Mouse (Mus musculus) CH12F3 (cell line): Measurements from ENCODE around the gene Rps6ka1.

Experiments used
- in situ Hi-C: fragments of 300-500 bp; cut with MboI; formaldehyde crosslinking; loops from 2 replicates; pipeline ENCODE4 v1.14.3; 2020; ENCODE audit warnings: low sequenced_read_pairs

Gene Rps6ka1

DNA sequence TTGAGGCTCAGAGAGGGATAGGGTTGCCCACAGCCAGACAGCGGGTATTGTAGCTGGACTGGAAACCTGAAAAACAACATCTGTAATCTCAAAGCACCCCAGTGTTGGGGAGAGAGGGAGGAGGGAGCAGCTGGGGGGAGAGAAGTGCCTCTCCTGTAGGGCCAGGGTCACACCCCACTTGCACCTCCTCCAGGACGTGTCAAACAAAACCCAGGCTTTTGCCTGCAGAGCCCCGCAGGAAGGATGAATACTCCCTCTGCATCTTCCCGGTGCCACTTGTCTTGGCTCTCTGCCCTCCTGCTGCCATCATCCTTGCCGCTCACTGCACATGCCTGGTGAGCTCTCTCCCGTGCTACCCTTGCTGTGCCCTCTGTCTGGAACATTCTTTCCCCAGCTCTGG is 10.6 kb upstream of the Rps6ka1 start:
- in situ Hi-C loops: no loop called here

DNA sequence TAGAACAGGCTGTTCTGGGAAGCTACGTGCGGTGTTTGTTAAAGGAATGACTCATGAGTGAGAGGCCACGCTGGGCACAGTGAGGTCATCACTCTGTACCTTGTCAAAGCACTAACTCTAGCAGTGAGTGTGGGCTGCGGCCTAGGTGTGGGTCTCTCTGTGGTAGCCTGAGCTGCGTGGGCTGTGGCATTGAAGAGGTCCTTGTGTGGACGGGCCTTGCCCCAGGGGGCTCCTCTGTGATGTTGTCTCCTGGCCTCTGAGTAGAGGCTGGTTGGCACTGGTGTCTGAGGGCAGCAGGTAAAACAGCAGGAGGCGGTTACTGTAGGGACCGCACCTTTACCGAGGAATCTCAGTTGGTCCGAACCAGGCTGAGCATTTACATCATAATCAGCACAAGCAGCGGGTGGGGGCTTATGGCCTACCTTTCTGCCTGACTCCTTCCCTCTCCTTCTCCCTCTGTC is 9.9 kb upstream of the Rps6ka1 start:
- in situ Hi-C loops: no loop called here

DNA sequence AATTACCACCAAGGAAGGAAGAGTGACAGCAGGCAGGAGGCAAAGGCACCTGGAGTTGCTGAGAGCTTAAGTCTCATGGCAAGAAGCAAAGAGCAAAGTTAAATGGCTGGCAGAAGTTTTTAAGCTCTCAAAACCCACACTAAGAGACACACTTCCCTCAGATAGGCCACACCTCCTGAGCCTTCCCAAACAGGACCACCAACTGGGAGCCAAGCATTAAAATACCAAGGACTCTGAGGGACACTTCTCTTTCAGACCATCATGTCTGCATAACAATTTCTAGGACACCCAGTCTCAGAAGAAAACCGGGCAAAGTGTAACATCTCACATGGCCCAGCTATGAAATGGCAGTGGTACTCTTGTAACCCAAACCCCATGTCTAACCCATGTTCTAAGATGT is 9.4 kb upstream of the Rps6ka1 start:
- in situ Hi-C loops: no loop called here

DNA sequence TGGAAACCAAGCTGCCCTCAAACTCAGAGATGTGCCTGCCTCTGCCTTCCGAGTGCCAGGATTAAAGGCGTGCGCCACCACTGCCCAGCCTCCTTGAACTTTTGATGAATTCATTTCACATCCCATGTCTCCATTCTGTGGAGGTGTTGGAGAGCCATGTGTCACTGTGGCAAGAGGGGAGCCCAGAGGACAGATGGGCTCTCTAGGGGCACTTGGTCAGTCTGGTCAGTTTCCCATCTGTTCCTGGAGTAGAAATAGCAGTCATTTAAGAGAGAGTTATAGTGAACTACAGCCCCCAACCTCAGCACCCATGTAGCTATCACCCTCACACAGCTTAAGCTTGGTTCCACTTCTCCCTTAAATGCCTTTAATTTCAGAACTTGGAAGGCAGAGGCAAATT is 8.4 kb upstream of the Rps6ka1 start:
- in situ Hi-C loops: no loop called here

DNA sequence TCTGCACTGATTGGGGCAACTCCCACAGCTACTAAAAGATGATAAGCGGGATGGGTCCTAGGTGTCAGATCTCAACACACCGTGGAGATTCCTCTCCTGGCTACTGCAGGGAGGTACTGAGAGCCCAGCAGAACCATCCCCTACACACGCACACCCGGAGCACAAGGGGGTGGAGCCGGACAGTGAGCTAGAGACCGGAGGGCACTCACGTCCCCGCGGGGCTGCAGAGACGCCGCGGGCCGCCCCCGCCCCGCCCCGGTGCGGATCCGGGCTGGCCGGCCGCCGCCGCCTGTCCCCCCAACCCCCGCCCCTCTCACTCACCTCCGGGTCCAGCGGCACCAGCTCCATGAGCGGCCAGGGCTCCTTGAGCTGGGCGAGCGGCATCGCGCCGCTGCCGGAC is 348 bp downstream of the Rps6ka1 start:
- in situ Hi-C loops: no loop called here

DNA sequence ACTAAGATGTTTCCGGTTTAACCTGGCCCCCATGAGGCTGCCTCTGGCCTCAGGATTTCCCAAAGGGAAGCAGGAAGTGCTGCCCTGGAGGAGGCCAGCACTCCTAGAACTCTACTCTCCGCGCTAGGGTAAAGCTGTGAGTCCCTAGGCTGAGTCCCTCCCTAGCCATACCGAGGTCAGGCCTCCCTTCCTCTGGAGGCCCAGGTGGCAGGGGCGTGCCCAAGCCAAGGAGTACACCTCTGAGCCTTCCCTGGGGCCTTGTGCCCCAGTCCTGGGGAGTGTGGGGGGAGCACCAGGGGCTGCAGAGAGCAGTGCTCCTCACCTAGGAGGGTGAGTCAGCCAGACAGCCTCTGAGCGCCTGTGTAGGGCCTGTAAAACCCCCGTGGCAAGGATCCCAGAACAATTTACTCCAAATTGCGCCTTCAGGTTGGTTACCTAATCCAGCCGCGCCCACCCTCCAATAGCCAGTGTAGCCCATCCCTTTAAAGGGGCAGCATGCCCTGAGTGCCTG is 1.6 kb downstream of the Rps6ka1 start:
- in situ Hi-C loops: no loop called here

DNA sequence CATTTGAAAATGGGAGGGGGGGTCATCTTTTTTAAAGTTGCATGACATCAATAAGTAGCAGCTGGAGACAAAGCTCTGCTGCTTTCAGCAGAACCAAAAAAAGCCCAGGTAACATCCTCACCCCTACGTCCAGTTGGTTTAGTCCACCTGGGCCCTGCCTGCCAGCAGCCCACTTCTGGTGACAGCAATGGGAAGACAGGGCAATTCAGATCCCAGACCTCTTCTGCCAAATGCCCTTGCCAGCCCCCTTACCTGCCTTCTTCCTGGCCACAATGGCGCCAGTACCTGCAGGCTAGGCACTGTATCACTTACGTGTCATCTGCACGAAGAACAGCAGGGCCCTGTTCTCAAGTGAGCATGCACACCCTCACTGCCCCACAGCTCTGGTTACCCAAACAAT is 2.3 kb downstream of the Rps6ka1 start:
- in situ Hi-C loops: no loop called here

DNA sequence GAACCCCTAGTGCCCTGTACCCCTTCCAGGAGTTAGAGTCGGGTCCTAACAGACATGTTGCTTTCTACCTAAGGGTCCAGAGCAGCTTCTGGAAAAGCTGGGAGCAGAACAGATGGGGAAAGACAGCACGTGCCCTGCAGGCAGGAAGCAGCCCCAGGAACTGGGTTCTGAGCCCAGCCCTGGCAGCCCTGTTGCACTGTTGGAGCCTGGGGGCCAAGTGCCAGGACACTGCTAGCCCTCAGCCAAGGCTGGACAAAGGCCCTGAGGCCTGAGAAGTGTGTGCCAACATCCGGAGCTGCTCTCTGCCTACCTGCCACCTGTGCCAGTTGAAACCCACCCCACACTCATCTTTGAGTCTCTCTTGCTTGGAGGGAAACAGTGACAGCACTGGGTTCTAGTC is 2.7 kb downstream of the Rps6ka1 start:
- in situ Hi-C loops: no loop called here

DNA sequence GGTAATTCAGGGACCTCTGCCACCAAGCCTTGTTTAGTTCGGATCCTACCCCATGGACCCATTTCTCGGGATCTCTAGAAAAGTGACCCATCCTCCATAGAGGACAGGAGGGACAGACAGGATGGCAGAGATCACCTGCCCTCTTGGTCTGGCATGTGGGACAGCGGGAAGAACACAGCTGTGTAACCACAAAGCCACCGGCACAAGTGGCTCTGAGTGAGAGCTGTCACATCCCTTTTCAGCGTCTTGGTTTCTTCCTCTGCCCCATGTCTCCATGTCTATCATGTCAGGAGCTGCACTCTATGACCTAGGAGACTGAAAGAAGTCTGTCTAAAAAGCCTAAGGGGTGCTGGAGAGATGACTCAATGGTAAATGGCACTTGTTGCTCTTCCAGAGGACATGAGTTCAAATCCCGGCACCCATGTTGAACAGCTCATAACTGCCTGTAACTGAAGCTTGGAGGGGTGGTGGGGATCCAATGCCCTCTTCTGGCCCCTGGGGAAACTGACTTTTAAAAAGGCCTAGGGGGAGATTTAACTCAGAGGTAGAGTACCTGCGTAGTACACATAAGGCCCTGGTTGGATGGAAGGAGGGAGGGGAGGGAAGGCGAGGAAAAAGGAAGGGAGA is 3.4 kb downstream of the Rps6ka1 start:
- in situ Hi-C loops: no loop called here

DNA sequence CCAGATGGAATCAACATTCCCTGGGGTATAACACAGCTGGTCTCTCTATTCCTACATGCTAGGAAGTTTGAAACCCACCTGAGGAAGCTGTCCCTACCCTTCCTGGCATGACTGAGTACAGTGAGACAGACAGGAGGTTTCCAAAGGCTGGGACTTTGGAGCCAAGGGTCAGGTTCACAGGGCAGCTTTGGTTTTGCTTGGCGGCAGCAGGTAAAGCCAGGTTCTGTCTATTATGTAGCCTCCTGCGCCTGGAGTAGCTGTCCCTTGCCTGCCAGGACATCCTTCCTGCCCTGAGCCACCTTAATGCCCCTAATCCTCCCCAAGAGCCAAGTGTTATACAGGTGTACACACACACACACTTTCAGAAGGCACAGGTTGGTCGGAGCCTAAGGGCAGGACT is 5.7 kb downstream of the Rps6ka1 start:
- in situ Hi-C loops: no loop called here

DNA sequence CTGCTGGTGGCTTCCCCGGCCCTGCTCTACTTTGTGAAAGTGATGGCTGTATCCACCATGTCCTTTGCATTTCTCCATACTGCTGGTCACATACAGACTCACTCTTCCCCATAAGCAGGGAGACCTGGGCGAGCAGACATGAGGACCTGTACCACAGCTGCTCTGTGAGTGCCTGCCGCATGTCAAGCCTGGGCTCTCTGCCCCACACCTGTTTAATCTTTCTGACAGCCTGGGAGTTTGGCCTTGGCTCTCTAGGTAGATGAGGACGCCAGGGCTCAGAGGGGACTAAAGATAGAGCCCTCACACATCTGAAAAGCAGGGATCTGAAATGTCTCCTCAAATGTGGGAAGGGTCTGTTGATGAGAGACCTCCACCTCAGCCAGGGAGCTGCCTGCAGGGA is 6.2 kb downstream of the Rps6ka1 start:
- in situ Hi-C loops: no loop called here

DNA sequence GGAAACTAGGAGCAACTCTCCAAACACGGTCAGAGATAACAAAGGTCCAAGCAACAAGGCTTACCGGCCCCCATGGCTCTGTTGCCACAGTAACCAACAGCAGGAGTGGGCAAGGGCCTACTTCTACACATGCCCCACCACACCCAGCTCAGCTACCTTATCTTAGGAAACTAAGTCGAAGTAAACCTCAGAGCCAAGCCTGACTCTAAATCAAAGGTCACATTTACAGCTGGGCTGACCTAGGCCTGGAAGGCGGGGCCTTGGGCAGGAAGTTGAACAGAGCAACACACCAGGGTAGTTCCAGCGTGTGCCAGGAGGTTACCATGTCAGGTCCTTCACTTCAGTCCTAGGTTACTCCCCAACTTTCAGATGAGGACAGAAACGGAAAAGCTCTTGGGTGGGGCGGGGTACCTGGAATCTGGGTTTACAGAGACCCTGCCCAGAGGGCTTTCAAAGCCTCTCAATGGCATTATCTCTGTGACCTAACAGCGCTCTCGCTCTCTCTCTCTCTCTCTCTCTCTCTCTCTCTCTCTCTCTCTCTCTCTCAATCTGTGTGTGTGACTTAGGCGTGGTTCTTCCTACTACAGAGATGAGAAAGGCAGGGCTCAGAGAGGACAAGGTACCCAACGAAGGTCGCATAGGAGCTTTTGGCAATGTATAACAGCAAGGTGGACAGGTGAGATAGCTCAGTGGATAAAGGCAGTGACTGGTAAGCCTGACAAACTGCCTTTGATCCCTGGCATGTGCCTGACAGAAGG is 8.3 kb downstream of the Rps6ka1 start:
- in situ Hi-C loops: no loop called here

DNA sequence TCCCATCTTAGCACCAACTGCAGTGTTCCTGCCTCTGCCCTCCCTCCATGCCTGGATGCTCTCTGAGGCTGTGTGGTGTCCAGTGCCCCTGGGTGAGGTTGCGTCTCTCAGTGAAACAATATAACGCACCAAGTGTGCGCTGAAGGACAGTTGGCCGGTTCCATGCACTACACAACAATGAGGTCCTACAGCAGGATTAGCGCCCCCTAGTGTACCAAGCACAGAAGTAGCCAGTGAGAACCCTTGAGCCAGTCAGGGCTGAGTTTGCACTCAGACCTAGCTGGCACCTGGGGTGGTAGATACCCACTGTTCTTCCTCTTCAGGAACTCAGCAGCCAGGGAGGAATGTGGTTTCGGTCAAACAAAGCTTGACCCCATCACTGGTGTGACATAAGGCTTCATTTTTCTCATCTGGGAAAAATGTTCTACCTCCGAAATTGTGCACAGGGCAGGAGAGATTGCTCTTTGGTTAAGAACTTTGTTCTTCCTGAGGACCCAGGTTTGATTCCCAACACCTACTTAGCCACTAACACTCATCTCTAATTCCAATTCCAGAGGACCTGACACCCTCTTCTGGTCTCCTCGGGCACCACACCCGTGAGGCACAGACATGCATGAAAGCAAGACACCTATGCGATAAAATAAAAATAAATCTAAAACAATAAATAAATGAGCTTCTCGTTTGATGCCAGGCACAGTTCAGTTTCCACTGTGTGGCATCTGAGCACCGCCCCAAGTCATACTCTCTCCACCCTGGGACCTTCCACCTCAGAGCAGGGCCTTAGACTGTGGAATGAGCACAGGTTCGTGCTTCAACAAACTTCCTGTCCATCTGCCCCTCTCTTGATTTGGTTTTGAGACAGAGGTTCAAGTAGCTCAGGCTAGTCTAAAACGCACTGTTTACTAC is 9.5 kb downstream of the Rps6ka1 start:
- in situ Hi-C loops: no loop called here

DNA sequence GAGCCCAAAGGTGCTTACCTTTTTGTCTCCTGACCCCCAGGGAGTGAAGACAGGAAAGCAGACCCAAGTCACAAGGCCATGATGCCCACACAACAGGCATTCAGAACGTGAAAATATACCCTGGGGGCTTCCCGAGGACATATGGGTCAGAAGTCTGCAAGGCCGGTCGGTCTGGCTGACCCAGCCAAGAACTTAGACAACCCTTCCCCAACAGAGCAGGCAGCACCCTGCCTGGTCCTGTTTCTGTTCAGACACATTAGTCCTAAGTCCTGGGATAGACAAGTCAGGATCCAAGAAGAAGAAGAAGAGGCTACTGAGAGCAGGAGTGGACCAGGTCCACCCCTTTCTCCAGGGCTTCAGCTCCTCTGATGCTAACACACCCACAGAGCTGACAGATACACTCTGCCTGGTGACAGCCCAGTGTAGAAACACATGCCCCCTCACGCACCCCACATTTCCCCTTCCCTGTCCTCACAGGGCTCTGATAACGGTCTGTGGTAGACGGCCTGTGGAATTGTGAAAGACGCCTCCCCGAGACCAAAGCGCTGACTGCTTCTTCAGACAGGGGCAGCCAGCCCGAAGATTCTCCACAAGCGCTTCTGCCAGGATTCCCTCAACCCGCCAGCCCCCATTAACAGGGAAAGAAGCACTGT is 12.6 kb downstream of the Rps6ka1 start:
- in situ Hi-C loops: no loop called here

DNA sequence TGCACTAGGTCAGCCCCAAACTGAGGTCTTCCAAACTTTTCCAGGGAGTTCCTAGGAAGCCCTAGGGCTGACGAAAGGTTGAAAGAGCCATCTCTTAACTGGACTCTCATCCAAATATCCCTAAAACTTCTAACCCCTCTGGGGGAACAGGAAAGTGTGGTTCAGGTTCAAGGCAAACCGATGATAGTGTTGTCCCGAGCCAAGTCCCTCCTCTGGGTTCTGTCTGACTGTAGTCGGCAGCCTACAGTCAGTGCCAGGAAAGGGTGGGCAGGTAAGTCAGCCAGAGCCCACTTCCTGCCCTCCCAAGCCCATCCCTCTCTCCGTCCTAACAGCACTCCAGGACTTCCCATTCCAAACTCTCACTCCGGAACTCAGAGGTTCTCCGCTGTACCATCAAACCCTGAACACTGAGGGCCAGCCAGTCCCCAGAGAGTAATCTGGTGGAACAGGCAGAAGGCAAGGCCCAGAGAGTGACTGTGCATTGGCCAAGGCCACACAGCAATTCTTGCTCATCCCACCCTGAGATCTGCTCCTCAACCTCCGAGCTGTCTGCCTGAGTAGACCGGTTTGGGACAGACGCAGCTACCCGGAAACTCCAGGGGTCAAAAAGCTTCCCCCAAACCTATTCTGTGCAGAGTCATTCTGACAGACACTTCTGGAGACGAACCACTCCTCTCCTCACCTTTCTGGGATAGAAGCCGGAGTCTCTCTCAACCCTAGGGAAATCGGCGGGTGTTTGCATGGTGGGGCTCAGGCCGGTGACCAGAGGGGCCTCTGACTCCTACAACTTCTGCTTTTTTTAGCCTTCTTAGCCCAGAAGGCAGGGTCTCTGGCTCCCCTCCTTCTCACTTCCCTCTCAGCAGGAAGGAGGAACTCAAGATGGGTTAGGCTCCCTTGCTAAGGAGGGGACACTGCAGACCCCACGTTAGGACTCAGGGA is 13.4 kb downstream of the Rps6ka1 start:
- in situ Hi-C loops: no loop called here

DNA sequence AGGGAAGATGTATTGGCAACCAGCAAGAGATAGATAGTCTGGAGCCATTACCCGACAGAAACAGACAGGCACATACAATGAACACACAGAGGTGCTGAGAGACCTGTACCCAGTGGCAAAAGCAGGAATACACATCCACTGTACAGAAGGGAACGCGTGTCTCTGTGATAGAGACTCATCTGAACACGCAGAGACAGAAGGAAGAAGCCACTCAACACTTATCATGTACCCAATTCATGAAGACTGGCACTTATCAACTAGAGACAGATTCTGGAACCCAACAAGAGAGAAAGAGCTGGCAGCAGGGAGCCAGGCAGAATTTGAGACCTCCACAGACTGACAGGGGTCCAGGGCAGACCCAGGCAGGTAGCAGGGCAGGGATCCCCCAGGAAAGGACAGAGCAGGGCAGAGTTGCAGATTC is 14.2 kb downstream of the Rps6ka1 start:
- in situ Hi-C loops: no loop called here

DNA sequence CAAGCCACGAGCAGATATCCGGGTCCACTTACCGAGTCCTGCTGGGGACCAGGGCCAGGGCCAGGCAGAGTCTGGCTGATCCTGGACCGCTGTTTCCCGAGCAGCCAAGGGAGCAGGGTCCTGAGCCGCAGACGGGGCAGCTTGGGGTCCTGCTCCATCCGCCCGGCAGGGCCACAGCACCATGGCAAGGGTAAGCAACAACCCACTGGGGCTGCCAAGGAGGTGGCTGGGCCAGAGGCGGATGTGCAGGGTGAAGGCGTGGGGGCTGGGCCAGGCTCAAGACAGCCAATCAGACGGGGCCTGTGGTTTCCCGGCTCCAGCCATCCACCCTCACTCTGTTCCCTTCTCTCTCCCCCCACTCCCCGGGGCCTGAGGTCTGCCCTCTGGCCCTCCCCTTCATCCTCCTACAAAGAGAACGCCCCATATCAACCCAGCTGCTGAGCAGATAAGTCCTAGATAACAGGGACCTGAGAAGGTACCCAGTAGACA is 14.7 kb downstream of the Rps6ka1 start:
- in situ Hi-C loops: no loop called here

DNA sequence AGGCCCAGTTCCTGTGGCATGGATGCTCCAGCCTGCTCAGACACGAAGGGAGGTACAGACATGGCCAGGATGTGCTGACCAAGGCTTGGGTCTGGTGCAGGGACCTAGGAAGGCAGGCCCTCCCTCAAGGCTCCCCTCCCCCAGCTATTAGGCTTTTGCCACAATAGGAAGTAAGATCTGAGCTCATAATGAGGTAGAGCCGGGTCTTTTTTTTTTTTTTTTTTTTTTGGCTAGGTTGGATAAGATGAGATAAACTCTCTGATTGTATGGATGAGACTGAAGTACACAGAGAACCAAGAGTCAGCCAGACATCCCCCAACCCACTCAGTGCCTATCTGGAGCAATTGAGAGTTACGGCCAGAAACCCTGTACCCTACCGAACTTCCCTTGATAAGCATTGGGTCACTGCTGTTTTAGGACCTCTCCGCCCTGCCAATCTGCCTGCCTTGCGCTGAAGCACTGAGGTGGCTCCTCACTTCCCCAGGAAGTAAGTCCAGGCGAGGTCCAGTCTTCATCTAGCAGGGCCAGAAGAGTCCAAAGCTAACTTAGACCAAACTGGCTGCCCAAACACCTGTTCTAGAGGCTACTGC is 15.3 kb downstream of the Rps6ka1 start:
- in situ Hi-C loops: no loop called here

DNA sequence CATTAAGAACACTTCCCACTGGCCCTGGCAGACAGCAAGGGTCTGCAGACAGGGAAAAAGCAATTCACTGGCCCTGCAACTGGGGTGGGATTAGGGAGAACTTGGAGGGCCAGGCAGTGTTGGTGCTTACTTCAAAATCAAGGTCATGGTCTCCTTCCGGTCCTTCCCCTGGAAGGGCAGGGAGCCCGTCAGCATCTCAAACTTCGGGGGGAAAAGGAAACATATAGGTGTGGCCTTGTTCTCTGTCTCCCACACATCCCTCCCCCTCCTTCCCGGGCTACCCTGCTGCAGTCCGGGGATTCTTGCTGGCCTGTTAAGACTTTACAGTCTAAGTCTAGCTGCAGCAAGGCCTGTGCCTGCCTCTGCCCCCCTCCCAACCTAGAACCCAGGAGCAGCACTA is 22.4 kb downstream of the Rps6ka1 start:
- in situ Hi-C loops: no loop called here
